Mouse (Mus musculus) G1E (cell line): ENCODE data around the gene Kcnj1.

Source experiments
- CTCF ChIP-seq: IDR thresholded peaks from 2 replicates; pipeline ENCODE4 v1.5.1; 2012; ENCODE audit warnings: low read depth, low read length, inconsistent platforms, mixed read lengths
- GATA1 ChIP-seq: IDR thresholded peaks from 2 replicates; pipeline ENCODE4 v1.6.1; 2012; ENCODE audit warnings: borderline replicate concordance, low read length, inconsistent platforms, mixed read lengths
- GATA2 ChIP-seq: IDR thresholded peaks from 2 replicates; pipeline ENCODE4 v1.6.1; 2012; ENCODE audit warnings: low read depth, low read length, inconsistent platforms, borderline replicate concordance
- POLR2AphosphoS5 ChIP-seq: IDR thresholded peaks from 2 replicates; pipeline ENCODE4 v1.6.1; 2012; ENCODE audit warnings: low read depth, low read length, inconsistent platforms; ENCODE audit not compliant: insufficient replicate concordance
- TAL1 ChIP-seq: conservative IDR thresholded peaks from 2 replicates; pipeline ENCODE4 v1.6.1; 2012; ENCODE audit warnings: low read depth, low read length, inconsistent platforms, mixed read lengths

- TF ChIP-seq CTCF (no peak), GATA1 (no peak), TAL1 (no peak), GATA2 (no peak), POLR2AphosphoS5 (no peak)
Measured at GRCm38 (mm10) chr9:32369388-32369787, 2.9 kb upstream of the Kcnj1 start.
